Mouse (Mus musculus) urinary bladder, postnatal 14 days (tissue): ENCODE measurements around the gene Vamp2.

Source experiments
- DNase-seq: peaks from one replicate; pipeline ENCODE4 v3.0.0; 2021; ENCODE audit warnings: low spot score

Gene Vamp2

DNA sequence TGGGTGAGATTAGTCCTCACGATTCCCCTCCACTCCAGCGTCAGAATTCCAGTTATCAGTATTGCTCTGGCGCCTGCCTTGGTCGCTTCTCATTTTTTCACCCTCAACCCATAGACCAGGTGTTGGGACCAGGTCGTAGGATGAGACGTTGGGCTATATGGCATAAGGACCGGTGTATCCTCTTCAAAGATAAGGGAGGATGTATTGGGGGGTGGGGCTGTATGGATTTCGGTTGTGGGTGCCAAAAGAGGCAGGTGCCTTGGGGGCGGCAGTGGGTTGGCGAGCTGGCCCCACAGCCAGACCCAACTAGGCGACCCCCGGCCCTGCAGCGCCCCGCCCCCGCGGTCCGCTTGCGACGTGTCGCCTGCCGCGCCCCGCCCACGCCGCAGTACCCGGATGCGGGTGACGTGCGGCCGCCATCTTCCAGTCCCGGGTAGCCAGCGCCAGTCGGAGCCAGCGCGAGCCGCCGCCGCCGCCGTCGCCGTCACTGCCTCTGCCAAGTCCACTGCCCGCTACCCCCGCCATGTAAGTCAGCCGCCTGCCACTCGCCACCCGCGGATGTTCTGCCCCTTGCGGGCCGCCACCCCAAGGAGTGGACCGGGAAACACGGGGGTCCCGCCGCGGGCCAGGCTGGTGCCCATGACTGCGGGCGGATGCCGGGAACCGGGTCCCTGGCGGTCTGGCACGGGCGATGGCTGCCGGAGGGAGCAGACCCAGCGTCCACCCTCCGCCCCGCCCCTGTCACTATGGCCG is at the start of gene Vamp2:
Gene Vamp2 (plus strand): TSS at position 388 of the 753 bp plus-strand sequence.
- DNase-seq, result peak; percentile 90

DNA sequence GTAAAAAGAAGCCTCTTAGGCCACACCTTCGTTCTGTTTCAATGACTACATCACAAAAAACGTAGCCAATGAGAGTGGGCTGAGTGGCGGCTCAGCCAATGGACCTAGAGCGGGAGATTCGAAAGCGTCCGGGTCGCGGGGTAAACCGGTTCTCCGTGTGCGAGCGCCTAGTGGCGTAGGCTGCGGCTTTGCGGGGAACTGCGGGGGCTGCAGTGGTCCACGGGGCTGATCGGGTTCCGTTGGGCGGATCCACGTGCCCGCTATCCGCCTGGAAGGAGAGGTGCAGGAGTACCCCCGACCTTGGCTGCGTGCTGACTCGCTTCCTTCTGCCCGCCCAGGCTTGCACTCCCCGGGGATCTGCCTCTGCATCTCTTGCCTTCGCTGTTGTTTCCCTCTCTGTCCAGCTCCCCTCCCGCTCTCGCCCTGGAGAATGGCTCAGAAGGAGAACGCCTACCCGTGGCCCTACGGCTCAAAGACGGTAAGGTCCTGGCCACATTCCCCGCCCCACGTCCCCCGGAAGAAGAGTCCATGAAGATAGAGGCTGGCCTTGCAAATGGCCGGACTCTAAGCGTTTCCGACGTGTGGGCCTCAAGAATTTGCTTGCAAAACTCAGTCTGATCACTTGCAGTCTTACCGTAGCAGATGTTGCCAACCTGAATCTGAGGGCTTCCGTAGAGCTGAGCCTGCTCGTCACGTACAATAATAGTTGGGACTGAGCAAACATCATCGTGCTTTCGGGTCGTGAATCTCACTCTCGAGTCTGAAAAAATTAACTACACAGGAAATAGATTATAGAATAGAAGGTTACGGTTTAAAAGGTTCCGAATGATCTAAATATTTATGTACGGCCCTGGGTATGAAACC is 42.5 kb upstream of the Vamp2 start, which contains the start of gene Aurkb:
Gene Aurkb (plus strand): TSS at position 117 of the 864 bp plus-strand sequence.
- DNase-seq, result peak; percentile 88

GRCm38 (mm10) chr11:69046395-69046774 is 41.9 kb upstream of the Vamp2 start:
- DNase-seq, result no peak

DNA sequence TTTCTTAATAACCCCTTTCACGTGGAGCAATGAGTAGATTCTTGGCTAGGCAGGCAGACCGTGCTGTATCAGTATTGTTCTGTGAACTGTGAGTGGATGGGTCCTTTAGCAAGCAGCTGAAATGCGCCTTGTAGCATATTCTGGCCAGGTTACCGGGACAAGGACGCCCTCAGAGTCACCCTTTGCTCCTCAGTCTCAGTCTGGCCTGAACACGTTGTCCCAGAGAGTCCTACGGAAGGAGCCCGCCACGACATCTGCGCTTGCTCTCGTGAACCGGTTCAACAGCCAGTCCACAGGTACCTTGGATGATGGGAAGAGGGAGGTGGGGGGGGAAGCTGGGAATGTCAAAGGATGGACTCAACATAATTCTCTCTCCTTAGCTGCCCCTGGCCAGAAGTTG is 40.7 kb upstream of the Vamp2 start:
- no peak for DNase-seq

GRCm38 (mm10) chr11:69048151-69048550 is 40.1 kb upstream of the Vamp2 start:
- no peak for DNase-seq

DNA sequence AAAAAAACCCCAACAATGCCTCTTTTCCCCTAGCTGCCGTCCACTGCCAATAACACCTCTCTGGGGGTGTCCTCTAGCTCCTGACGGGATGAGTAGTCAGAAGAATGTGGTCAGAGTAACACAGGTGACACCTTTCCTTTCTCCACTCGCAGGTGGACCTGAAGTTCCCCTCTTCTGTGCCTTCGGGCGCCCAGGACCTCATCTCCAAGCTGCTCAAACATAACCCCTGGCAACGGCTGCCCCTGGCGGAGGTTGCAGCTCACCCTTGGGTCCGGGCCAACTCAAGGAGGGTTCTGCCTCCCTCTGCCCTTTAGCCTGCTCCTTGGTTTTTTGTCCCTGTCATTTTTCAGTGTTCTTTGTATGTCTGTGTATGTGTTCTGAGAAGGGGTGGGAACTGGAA is 37.5 kb upstream of the Vamp2 start:
- no peak for DNase-seq

GRCm38 (mm10) chr11:69051771-69052170 is 36.5 kb upstream of the Vamp2 start:
- no peak for DNase-seq

DNA sequence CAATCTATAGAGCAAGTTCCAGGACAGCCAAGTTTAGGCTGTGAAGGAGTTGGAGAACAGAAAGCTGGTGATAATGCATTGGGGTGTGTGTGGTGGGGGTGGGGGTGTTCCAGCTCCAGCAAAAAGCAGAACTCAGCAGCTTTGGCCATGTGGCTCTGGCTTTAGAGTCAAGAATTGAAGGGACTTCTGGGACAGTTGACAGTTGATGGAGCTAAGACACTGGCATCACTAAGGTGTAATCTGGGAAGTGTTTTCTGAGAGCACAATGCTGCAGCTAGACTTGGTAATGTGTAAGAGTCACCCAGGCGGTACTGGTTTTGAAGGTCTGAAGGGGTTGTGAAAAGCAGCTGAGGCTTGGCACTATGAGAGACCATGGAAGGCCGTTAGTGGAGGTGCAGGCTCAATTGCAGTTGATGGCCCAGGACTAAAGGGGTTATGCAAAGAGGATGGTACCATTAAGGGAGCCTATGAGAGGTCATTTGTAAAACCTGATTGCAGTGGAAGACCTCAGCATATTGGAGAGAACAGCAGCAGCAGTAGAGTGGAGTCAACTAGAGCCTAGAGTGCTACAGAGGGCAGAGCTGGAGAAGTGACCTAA is 35.4 kb upstream of the Vamp2 start:
- DNase-seq, result no peak

DNA sequence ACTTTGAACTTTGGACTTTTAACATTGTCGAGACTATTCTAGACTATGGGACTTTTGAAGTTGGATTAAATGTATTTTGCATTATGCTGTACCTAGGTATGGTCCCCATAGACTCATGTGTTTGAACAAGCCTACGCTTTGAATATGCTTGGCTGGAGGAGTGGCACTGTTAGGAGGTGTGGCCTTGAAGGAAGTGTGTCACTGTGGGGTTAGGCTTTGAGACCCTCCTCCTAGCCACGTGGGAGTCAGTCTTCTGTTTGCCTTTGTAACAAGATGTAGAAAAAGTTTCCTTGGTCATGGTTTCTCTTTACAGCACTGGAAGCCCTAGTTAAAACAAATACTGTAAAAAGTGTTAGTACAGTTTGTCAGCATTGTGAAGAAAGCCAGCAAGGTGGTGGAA is 34.4 kb upstream of the Vamp2 start:
- no peak for DNase-seq

- no peak for DNase-seq
Measured at GRCm38 (mm10) chr11:69058265-69058664, 30.0 kb upstream of the Vamp2 start.

GRCm38 (mm10) chr11:69058729-69059356 is 29.4 kb upstream of the Vamp2 start:
- no peak for DNase-seq

GRCm38 (mm10) chr11:69059357-69059974 is 28.8 kb upstream of the Vamp2 start, which contains the start of gene Borcs6:
Gene Borcs6, plus strand, starts transcription at chr11:69059717.
- peak; percentile 95 for DNase-seq

DNA sequence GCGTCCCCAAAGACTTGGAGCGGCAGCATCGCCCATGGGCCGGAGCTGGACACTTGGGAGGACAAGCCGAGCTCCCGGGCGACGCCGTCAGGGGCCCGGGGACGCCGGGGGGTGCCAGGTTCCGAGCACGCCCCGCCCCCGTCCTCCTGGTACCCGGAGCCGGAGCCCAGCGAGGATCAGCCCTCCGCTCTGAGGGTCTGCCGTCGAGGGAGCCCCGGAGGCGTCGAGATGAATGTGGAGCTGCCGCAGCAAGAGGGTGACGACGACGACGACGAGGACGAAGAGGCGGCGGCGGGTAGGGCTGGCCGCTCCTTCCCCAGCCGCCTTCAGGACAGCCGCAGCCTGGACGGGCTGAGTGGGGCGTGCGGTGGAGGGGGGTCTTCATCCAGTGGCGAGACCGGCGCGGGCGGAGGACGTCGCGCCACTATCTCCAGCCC is 28.3 kb upstream of the Vamp2 start:
- DNase-seq, result peak; percentile 49

- DNase-seq, result peak; percentile 51
Measured at GRCm38 (mm10) chr11:69060448-69061254, 27.6 kb upstream of the Vamp2 start.

GRCm38 (mm10) chr11:69061255-69061912 is 26.9 kb upstream of the Vamp2 start:
- no peak for DNase-seq

DNA sequence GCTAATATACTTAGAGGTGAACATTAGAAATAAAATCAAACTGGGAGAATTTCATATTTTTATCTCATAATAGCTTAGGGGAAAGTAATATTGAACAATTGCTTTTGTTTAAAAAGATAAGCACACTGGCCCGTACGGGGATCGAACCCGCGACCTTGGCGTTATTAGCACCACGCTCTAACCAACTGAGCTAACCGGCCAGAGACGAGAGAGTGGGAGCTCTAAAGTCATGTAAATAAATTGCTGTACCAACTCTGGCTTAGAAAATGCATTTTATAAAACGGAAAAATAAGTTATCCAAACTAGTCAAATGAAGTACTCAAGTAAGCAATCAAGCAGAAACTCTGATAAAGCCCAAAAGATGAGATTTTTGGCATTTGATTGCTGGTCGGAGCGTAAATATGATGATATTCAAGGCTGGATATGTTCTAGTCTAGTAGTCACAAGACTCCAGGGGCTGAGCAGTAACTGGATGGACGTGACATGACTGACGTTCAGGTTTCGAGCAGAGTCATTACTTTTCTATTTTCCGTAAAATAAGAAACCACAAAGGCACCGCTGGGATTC is 26.0 kb upstream of the Vamp2 start:
- DNase-seq, result peak; percentile 77

- peak; percentile 96 for DNase-seq
Measured at GRCm38 (mm10) chr11:69062761-69063224, 25.5 kb upstream of the Vamp2 start.

DNA sequence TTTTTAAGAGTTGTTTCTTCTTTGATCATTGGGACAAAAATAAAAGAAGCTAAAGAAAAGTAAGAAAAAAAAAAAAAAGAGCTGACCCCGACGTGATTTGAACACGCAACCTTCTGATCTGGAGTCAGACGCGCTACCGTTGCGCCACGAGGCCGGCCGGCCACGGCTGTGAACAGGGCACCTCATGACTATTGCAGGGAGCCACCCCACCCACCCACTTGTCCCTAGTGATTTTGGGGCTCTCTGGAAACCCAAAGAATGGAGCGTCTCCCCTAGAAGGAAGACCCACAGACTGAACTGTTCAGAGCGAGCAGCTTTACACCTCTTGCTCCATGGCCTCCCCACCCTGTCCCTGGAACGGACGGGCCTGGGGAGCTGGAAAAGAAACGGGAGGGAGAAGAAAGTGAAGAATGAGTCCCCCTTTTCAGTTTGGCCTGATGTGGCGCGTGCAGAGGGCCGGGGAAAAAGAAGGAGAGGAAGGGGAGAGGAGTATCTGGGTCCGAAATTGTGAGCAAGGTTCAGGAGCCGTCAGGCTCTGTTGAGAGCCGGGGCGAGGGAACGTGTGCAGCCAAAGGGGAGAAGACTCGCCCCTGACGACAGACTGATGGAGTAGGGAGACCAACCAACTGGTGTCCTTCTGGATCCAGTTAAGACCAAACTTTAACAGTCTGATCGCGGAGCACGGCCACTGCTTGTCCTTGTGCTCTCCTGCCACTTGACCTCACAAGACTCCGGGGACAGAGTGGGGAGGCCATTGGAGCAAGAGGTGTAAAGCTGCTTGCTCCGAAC is 24.7 kb upstream of the Vamp2 start:
- DNase-seq, result peak; percentile 81
